Mouse (Mus musculus) forebrain, embryonic 14.5 days (tissue): Measurements from ENCODE around the gene Srd5a3. TPM values are rescaled to one million over a fixed set of nuclear protein-coding genes. Genes with fewer than 3 reads are reported as not detected.

Experiments
- ATAC-seq: fragments of 200-750 bp; cut with Nextera tagmentation; 2 replicates; pipeline ENCODE4 v1.8.0; 2017; ENCODE audit warnings: mild to moderate bottlenecking, moderate library complexity
- DNase-seq: peaks from one replicate; pipeline ENCODE4 v3.0.0-alpha.2; 2015; ENCODE audit warnings: low spot score
- H3K27ac ChIP-seq: fragments of 300-500 bp; sonication (generic); 2 replicates; pipeline ENCODE4 v1.5.1; 2014; ENCODE audit warnings: low read depth, mild to moderate bottlenecking, control low read depth, low read length, moderate library complexity
- H3K27me3 ChIP-seq: fragments of 300-500 bp; sonication (generic); replicated peaks from 2 replicates; pipeline ENCODE4 v1.6.1; 2014; ENCODE audit warnings: low read length, control low read depth, mixed read lengths; ENCODE audit not compliant: control insufficient read depth, insufficient read depth
- H3K36me3 ChIP-seq: fragments of 300-500 bp; sonication (generic); 2 replicates; pipeline ENCODE4 v1.6.1; 2014; ENCODE audit warnings: low read length, control low read depth; ENCODE audit not compliant: control insufficient read depth, insufficient read depth
- H3K4me1 ChIP-seq: fragments of 300-500 bp; sonication (generic); 2 replicates; pipeline ENCODE4 v1.6.1; 2014; ENCODE audit warnings: antibody characterized with exemption, low read length, control low read depth; ENCODE audit not compliant: control insufficient read depth, insufficient read depth
- H3K4me2 ChIP-seq: fragments of 300-500 bp; sonication (generic); 2 replicates; pipeline ENCODE4 v1.6.1; 2014; ENCODE audit warnings: mild to moderate bottlenecking, control low read depth, low read length
- H3K4me3 ChIP-seq: fragments of 300-500 bp; sonication (generic); 2 replicates; pipeline ENCODE4 v1.5.1; 2014; ENCODE audit warnings: low read depth, low read length, control low read depth
- H3K9ac ChIP-seq: fragments of 300-500 bp; sonication (generic); 2 replicates; pipeline ENCODE4 v1.6.1; 2014; ENCODE audit warnings: mild to moderate bottlenecking, low read length, control low read depth, moderate library complexity
- H3K9me3 ChIP-seq: fragments of 300-500 bp; sonication (generic); replicated peaks from 2 replicates; pipeline ENCODE4 v1.6.1; 2016; ENCODE audit warnings: low read length, control low read depth, mixed read lengths; ENCODE audit not compliant: control insufficient read depth
- WGBS: fragments of 180-500 bp; shearing (Covaris S2); extraction: QIAGEN DNeasy Blood & Tissue Kit; methylation state at CpG from one replicate; pipeline ENCODE4 v1.1.7; 2014; 5-methylcytosine and 5-hydroxymethylcytosine counted together
- polyA plus RNA-seq: library from polyadenylated mRNA; unstranded; fragments of >200 nt; fragmentation: Nextera tagmentation; extraction: Ambion mirVana; gene quantifications from 2 replicates; pipeline ENCODE4 v1.2.1, GENCODE M21; 2014

Gene Srd5a3
- polyA plus RNA-seq, 1 experiment from 2014 or later: 13.5 TPM

DNA sequence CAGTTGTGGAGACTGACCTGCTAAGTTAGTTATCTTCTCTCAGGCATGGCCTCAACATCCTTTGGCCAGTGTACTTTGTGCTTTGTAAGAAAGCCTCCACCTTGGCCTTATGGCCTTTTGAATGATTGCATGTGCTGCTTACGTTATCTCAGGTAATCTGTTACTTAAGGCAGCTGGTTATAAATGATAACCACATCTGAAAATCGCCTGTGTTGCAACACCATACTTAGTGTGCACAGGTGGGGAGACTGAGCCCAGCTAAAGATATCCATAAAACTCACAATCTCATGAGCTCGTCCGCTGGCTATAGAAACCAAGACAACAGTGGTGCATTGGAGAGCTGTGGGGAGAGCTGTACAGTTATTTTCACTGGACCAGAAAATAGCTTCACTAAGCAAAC is 50.5 kb downstream of the Srd5a3 start:
- DNase-seq: no peak
- H3K36me3 ChIP-seq: peaks cover 16% of the 10 kb centered on the region
- H3K9ac ChIP-seq: no peak overlapping the region
- no peak overlapping the region for H3K4me2 ChIP-seq
- peaks cover 6% of the 10 kb centered on the region for H3K4me1 ChIP-seq
- H3K9me3 ChIP-seq: no peaks in the 10 kb centered on the region
- no peak overlapping the region for H3K27ac ChIP-seq
- ATAC-seq: no peak
- H3K4me3 ChIP-seq: no peak overlapping the region
- no peaks in the 10 kb centered on the region for H3K27me3 ChIP-seq
- WGBS: 91% methylated on average over 4 of the region's 4 CpGs

DNA sequence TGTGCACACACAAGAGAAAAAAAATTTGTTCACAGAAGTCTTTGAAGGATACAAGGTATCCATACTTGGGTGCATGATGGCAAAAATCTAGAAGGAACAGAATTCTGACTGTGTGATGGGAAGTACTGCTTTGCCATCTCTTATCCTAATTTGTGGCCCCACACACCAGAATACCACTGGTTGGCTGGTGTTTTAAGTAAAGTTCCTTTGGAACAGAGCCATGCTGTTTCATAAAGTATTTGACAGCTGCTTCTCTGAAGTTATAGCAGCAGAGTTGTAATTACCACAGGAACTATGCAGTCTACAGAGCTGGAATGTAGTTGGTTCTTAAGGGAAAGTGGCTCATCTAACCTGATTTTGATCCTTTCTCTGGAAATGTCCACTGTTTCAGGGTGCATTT is 53.0 kb downstream of the Srd5a3 start:
- Histone ChIP-seq H3K27me3 (no peaks in the 10 kb centered on the region), H3K36me3 (peaks cover 20% of the 10 kb centered on the region; the same call in 1 of the 2 replicates), H3K9me3 (no peaks in the 10 kb centered on the region), H3K4me1 (no peaks in the 10 kb centered on the region; the same call in 1 of the 2 replicates), H3K4me3 (no peak overlapping the region), H3K9ac (no peak overlapping the region), H3K4me2 (no peak overlapping the region), H3K27ac (no peak overlapping the region)
- ATAC-seq (no peak), DNase-seq (no peak)

DNA sequence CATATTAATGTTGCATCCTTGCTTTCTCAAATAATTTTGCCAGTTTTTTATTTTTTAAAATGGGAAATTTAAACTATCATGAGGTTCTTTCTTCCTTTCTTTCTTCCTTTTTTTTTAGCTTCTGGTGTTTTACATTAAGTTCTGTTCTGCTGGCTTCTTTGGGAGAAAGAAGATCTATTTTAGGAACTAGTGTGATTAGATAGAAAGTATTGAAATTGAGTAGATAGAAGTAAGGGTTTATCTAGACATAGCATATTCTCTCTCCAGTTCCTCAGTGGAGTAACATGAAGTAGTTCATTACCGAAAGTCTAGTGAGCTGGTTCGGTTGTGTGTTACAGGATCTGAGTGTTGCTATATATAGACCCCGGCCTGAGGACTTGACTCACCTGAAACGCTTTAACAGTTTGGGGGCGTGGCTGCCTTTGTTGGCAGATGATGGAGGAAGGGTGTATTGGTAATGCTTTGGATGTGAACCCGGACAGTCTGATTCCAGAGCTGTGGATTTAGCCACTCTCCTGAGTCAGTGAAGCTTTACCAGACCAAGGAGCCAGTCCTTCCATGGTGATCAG is 54.4 kb downstream of the Srd5a3 start:
- Histone ChIP-seq H3K4me2 (no peak overlapping the region), H3K4me3 (no peak overlapping the region), H3K9ac (no peak overlapping the region), H3K36me3 (peaks cover 23% of the 10 kb centered on the region), H3K27ac (no peak overlapping the region), H3K27me3 (no peaks in the 10 kb centered on the region), H3K4me1 (no peaks in the 10 kb centered on the region), H3K9me3 (no peaks in the 10 kb centered on the region)
- ATAC-seq (no peak), DNase-seq (no peak)
- 90% methylated on average over 6 of the region's 6 CpGs for WGBS

DNA sequence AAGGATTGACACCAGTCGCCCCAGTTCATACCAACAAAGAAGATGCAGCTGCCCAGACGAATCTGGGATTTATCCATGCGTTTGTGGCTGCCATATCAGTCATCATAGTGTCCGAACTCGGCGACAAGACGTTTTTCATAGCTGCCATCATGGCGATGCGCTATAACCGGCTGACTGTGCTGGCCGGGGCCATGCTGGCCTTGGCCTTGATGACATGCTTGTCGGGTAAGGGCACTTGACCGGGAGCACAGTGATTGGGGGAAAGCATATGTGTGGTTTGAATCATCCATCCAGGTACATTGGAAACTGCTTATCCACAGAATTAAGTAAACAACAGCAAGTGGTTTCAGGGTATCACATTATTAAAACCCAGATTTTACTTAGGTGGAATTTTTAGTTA is 59.3 kb downstream of the Srd5a3 start:
- WGBS: 94% methylated on average over 13 of the region's 13 CpGs

DNA sequence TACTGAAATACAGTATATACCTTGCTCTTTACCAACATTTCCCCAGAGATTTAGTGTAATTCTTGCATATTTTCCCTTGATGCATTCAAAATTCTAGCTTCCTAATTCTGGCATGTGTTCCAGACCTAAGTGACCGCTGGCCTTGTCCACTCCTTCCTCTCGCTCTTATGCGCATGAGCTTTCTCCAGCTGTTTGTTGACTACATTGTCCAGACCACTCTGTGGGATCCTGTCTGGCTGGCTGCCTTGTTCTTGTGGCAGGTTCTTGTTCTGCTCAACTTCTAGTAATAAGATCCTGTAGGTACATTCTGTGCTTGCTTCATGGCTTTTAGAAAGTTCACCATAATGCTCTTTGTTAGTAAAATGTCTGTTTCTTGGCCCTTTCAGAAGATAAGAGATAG is 63.1 kb downstream of the Srd5a3 start:
- Histone ChIP-seq H3K4me1 (no peaks in the 10 kb centered on the region), H3K36me3 (peaks cover 73% of the 10 kb centered on the region), H3K9ac (no peak overlapping the region), H3K27me3 (no peaks in the 10 kb centered on the region), H3K4me3 (no peak overlapping the region), H3K4me2 (no peak overlapping the region), H3K27ac (no peak overlapping the region), H3K9me3 (no peaks in the 10 kb centered on the region)
- 91% methylated on average over 3 of the region's 3 CpGs for WGBS
- DNase-seq: no peak
- ATAC-seq: no peak

More for the DNA sequence above, 59.3 kb downstream of the Srd5a3 start:
- DNase-seq: no peak
- H3K4me3 ChIP-seq: no peak overlapping the region
- H3K4me1 ChIP-seq: no peaks in the 10 kb centered on the region
- no peak overlapping the region for H3K27ac ChIP-seq
- no peaks in the 10 kb centered on the region for H3K27me3 ChIP-seq
- no peak overlapping the region for H3K4me2 ChIP-seq
- no peak overlapping the region for H3K9ac ChIP-seq
- H3K36me3 ChIP-seq: peaks cover 47% of the 10 kb centered on the region
- no peaks in the 10 kb centered on the region for H3K9me3 ChIP-seq
- no peak for ATAC-seq

Other genes starting within 250 kb of the Srd5a3 start
- gene Kdr, start 161.8 kb upstream of the Srd5a3 start, polyA plus RNA-seq: 13.2 and 16.3 TPM in 2 replicates
- gene Tmem165, start 43.6 kb downstream of the Srd5a3 start, polyA plus RNA-seq: 51.6 and 52.8 TPM in 2 replicates
- 8.2 and 13.6 TPM in 2 replicates for gene Clock, start 164.5 kb downstream of the Srd5a3 start, polyA plus RNA-seq
- gene Pdcl2, start 190.9 kb downstream of the Srd5a3 start, polyA plus RNA-seq: not detected in 2 replicates
- 0.54 TPM in 1 of 2 replicates, not detected in the other for gene Nmu, start 223.5 kb downstream of the Srd5a3 start, polyA plus RNA-seq